Mouse (Mus musculus) CH12.LX (cell line): Measurements from ENCODE around the gene Trim75. TPM values are rescaled to one million over a fixed set of nuclear protein-coding genes. Genes with fewer than 3 reads are reported as not detected.
A peak's percentile ranks its signal among the peaks of the same experiment; 100 is the strongest.

Experiments used
- DNase-seq: peaks from one replicate; pipeline ENCODE4 v3.0.0-alpha.2; 2013; ENCODE audit errors: extremely low read depth
- H3K27ac ChIP-seq: 2 replicates; pipeline ENCODE4 v1.5.1; 2012; ENCODE audit warnings: low read depth, mild to moderate bottlenecking, control low read depth, moderate library complexity; ENCODE audit not compliant: insufficient read depth
- H3K27me3 ChIP-seq: replicated peaks from 2 replicates; pipeline ENCODE3; 2012; ENCODE audit warnings: inconsistent platforms
- H3K36me3 ChIP-seq, 2 experiments: replicated peaks in 1 of 2; 2 replicates each; pipeline versions ENCODE3 to v1.6.1; 2012; ENCODE audit warnings: inconsistent platforms in 1 of 2, low read length in 1 of 2, mild to moderate bottlenecking in 1 of 2, mixed read lengths in 1 of 2, moderate library complexity in 1 of 2; ENCODE audit not compliant: control insufficient read depth in 1 of 2, insufficient read depth in 1 of 2
- H3K4me1 ChIP-seq, 2 experiments: 2 replicates each; pipeline ENCODE4 v1.6.1; 2012; ENCODE audit warnings: inconsistent platforms in 1 of 2, moderate library complexity in 1 of 2; ENCODE audit not compliant: insufficient read depth in 2 of 2, control insufficient read depth in 1 of 2
- H3K4me2 ChIP-seq: 2 replicates; pipeline ENCODE4 v1.6.1; 2012; ENCODE audit warnings: low read depth, mild to moderate bottlenecking, control low read depth; ENCODE audit not compliant: poor library complexity, insufficient read depth, severe bottlenecking
- H3K4me3 ChIP-seq, 3 experiments: fragments of 150-350 bp in 1 of 3; sonication (generic) in 1 of 3; replicated peaks in 1 of 3; 2 replicates each; pipeline versions ENCODE3 to v1.5.1; 2011 to 2012; ENCODE audit warnings: low read depth in 2 of 3, low read length in 2 of 3, mild to moderate bottlenecking in 2 of 3, moderate library complexity in 2 of 3, control low read depth in 1 of 3, improper control_type of control experiment in 1 of 3, inconsistent platforms in 1 of 3, mixed read lengths in 1 of 3; ENCODE audit not compliant: poor library complexity in 1 of 3
- H3K79me2 ChIP-seq: replicated peaks from 2 replicates; pipeline ENCODE4 v1.6.1; 2012; ENCODE audit warnings: mild to moderate bottlenecking, moderate library complexity; ENCODE audit not compliant: control insufficient read depth, poor library complexity, insufficient read depth, severe bottlenecking; ENCODE audit errors: extremely low read depth
- H3K9ac ChIP-seq: 2 replicates; pipeline ENCODE4 v1.6.1; 2012; ENCODE audit warnings: low read depth, mild to moderate bottlenecking, control low read depth, moderate library complexity; ENCODE audit not compliant: insufficient read depth
- H3K9me3 ChIP-seq: replicated peaks from 2 replicates; pipeline ENCODE3; 2012; ENCODE audit warnings: low read length, inconsistent platforms, mixed read lengths
- BHLHE40 ChIP-seq: IDR thresholded peaks from 2 replicates; pipeline ENCODE4 v1.6.1; 2011; ENCODE audit warnings: mild to moderate bottlenecking, low read depth, low read length, improper control_type of control experiment
- CHD1 ChIP-seq: IDR thresholded peaks from 2 replicates; pipeline ENCODE4 v1.6.1; 2012; ENCODE audit warnings: low read depth, low read length, improper control_type of control experiment, inconsistent platforms
- CHD2 ChIP-seq: IDR thresholded peaks from 2 replicates; pipeline ENCODE4 v1.6.1; 2011; ENCODE audit warnings: low read length, improper control_type of control experiment
- CTCF ChIP-seq, 2 experiments: IDR thresholded peaks in 1 of 2; conservative IDR thresholded peaks in 1 of 2; 2 replicates each; pipeline ENCODE4 v1.5.1; 2011 to 2012; ENCODE audit warnings: low read depth in 2 of 2, low read length in 2 of 2, improper control_type of control experiment in 1 of 2, inconsistent platforms in 1 of 2, mild to moderate bottlenecking in 1 of 2, moderate library complexity in 1 of 2
- ELF1 ChIP-seq: IDR thresholded peaks from 2 replicates; pipeline ENCODE4 v1.6.1; 2014; ENCODE audit warnings: low read depth, mild to moderate bottlenecking, inconsistent platforms, low read length, improper control_type of control experiment
- EP300 ChIP-seq: IDR thresholded peaks from 2 replicates; pipeline ENCODE4 v1.6.1; 2011; ENCODE audit warnings: low read length, improper control_type of control experiment
- ETS1 ChIP-seq: conservative IDR thresholded peaks from 2 replicates; pipeline ENCODE4 v1.6.1; 2012; ENCODE audit warnings: low read depth, mild to moderate bottlenecking, inconsistent platforms, low read length, improper control_type of control experiment, moderate library complexity
- GABPA ChIP-seq: IDR thresholded peaks from 2 replicates; pipeline ENCODE4 v1.6.1; 2012; ENCODE audit warnings: low read depth, low read length, improper control_type of control experiment, inconsistent platforms; ENCODE audit not compliant: insufficient replicate concordance
- HCFC1 ChIP-seq: IDR thresholded peaks from 2 replicates; pipeline ENCODE4 v1.6.1; 2012; ENCODE audit warnings: low read depth, mild to moderate bottlenecking, inconsistent platforms, low read length, improper control_type of control experiment
- IRF4 ChIP-seq: IDR thresholded peaks from 2 replicates; pipeline ENCODE4 v1.6.1; 2014; ENCODE audit warnings: low read depth, mild to moderate bottlenecking, inconsistent platforms, low read length, improper control_type of control experiment
- JUN ChIP-seq: IDR thresholded peaks from 2 replicates; pipeline ENCODE4 v1.6.1; 2011; ENCODE audit warnings: low read depth, mild to moderate bottlenecking, low read length, improper control_type of control experiment, moderate library complexity; ENCODE audit not compliant: insufficient read depth
- JUND ChIP-seq: conservative IDR thresholded peaks from 2 replicates; pipeline ENCODE4 v1.6.1; 2011; ENCODE audit warnings: low read depth, low read length, improper control_type of control experiment
- KAT2A ChIP-seq: IDR thresholded peaks from 2 replicates; pipeline ENCODE4 v1.6.1; 2012; ENCODE audit warnings: low read length, improper control_type of control experiment, inconsistent platforms; ENCODE audit not compliant: insufficient replicate concordance
- MAZ ChIP-seq: IDR thresholded peaks from 2 replicates; pipeline ENCODE4 v1.6.1; 2012; ENCODE audit warnings: low read depth, mild to moderate bottlenecking, inconsistent platforms, low read length, improper control_type of control experiment, moderate library complexity
- MEF2A ChIP-seq: IDR thresholded peaks from 2 replicates; pipeline ENCODE4 v1.6.1; 2014; ENCODE audit warnings: low read depth, mild to moderate bottlenecking, inconsistent platforms, low read length, improper control_type of control experiment, borderline replicate concordance
- MXI1 ChIP-seq: IDR thresholded peaks from 2 replicates; pipeline ENCODE4 v1.6.1; 2011; ENCODE audit warnings: mild to moderate bottlenecking, low read depth, low read length, improper control_type of control experiment
- NELFE ChIP-seq: IDR thresholded peaks from 2 replicates; pipeline ENCODE4 v1.6.1; 2011; ENCODE audit warnings: low read depth, low read length, improper control_type of control experiment
- NRF1 ChIP-seq: IDR thresholded peaks from 2 replicates; pipeline ENCODE4 v1.6.1; 2014; ENCODE audit warnings: low read depth, mild to moderate bottlenecking, inconsistent platforms, low read length, improper control_type of control experiment, moderate library complexity
- PAX5 ChIP-seq: IDR thresholded peaks from 2 replicates; pipeline ENCODE4 v1.6.1; 2012; ENCODE audit warnings: low read length, inconsistent platforms, mixed read lengths
- POLR2A ChIP-seq: IDR thresholded peaks from 2 replicates; pipeline ENCODE4 v1.6.1; 2011; ENCODE audit warnings: low read depth, mild to moderate bottlenecking, improper control_type of control experiment, low read length
- POLR2AphosphoS2 ChIP-seq: IDR thresholded peaks from 2 replicates; pipeline ENCODE4 v1.6.1; 2011; ENCODE audit warnings: low read depth, low read length, improper control_type of control experiment
- RCOR1 ChIP-seq: conservative IDR thresholded peaks from 2 replicates; pipeline ENCODE4 v1.6.1; 2012; ENCODE audit warnings: low read depth, mild to moderate bottlenecking, inconsistent platforms, low read length, improper control_type of control experiment
- SIN3A ChIP-seq: IDR thresholded peaks from 2 replicates; pipeline ENCODE4 v1.6.1; 2012; ENCODE audit warnings: low read length, improper control_type of control experiment, inconsistent platforms
- SMC3 ChIP-seq: IDR thresholded peaks from 2 replicates; pipeline ENCODE4 v1.6.1; 2011; ENCODE audit warnings: low read depth, low read length, improper control_type of control experiment
- TBP ChIP-seq: conservative IDR thresholded peaks from 2 replicates; pipeline ENCODE4 v1.6.1; 2011; ENCODE audit warnings: low read depth, low read length, improper control_type of control experiment
- UBTF ChIP-seq: IDR thresholded peaks from 2 replicates; pipeline ENCODE4 v1.6.1; 2012; ENCODE audit warnings: low read depth, mild to moderate bottlenecking, inconsistent platforms, low read length, improper control_type of control experiment, moderate library complexity
- USF1 ChIP-seq: IDR thresholded peaks from 2 replicates; pipeline ENCODE4 v1.6.1; 2014; ENCODE audit warnings: low read depth, mild to moderate bottlenecking, inconsistent platforms, low read length, improper control_type of control experiment
- USF2 ChIP-seq: conservative IDR thresholded peaks from 2 replicates; pipeline ENCODE4 v1.6.1; 2011; ENCODE audit warnings: low read depth, low read length, improper control_type of control experiment
- ZC3H11A ChIP-seq: IDR thresholded peaks from 2 replicates; pipeline ENCODE4 v1.6.1; 2012; ENCODE audit warnings: low read depth, mild to moderate bottlenecking, inconsistent platforms, low read length, improper control_type of control experiment
- ZKSCAN1 ChIP-seq: IDR thresholded peaks from 2 replicates; pipeline ENCODE4 v1.6.1; 2012; ENCODE audit warnings: low read depth, inconsistent platforms, low read length, improper control_type of control experiment, borderline replicate concordance
- ZMIZ1 ChIP-seq: IDR thresholded peaks from 2 replicates; pipeline ENCODE4 v1.6.1; 2012; ENCODE audit warnings: low read depth, mild to moderate bottlenecking, inconsistent platforms, low read length, improper control_type of control experiment
- ZNF384 ChIP-seq: IDR thresholded peaks from 2 replicates; pipeline ENCODE4 v1.6.1; 2012; ENCODE audit warnings: low read depth, low read length, improper control_type of control experiment, inconsistent platforms
- dilution Hi-C: fragments of 300-500 bp; cut with MboI; formaldehyde crosslinking; loops from 2 replicates; pipeline ENCODE4 v1.14.3; 2020; ENCODE audit warnings: low sequenced_read_pairs; ENCODE audit not compliant: extremely low pct_unique_long_range_greater_than_20kb, extremely low pct_ligation_motif_present
- in situ Hi-C: fragments of 300-500 bp; cut with MboI; formaldehyde crosslinking; loops from 3 replicates; pipeline ENCODE4 v1.14.3; 2019; ENCODE audit warnings: low sequenced_read_pairs, low pct_ligation_motif_present, low pct_unique_long_range_greater_than_20kb, mixed read lengths
- polyA plus RNA-seq: library from polyadenylated mRNA; unstranded; fragments of >175 nt; gene quantifications from 2 replicates; pipeline ENCODE4 v1.2.1, GENCODE M21; 2012; ENCODE audit warnings: low read depth; ENCODE audit not compliant: insufficient read length
- total RNA-seq, 2 experiments: library from RNA; depleted of rRNA; stranded (reverse); fragments of 300-350 nt in 1 of 2; fragments of >200 nt in 1 of 2; gene quantifications; 2 replicates each; pipeline ENCODE4 v1.2.3; 2012 to 2014

Gene Trim75
- total and polyA plus RNA-seq, 3 experiments = not detected

GRCm38 (mm10) chr8:64946820-64947697 lies 40.6 kb downstream of the Trim75 start, which contains the start of gene Tmem192 (continued):
- peak; percentile 47; the same call in 1 of the 2 replicates for TF ChIP-seq POLR2AphosphoS2
- no peak for TF ChIP-seq ZNF384
- TF ChIP-seq POLR2A = peak; percentile 68
- TF ChIP-seq BHLHE40 = peak; percentile 97
- peak; percentile 71 for TF ChIP-seq NRF1
- peak; percentile 77; the same call in 1 of the 2 replicates for TF ChIP-seq ELF1
- no peak for TF ChIP-seq GABPA
- no peak for TF ChIP-seq CTCF (conservative IDR thresholded peaks at IDR 0.05 in 1 of 2, IDR thresholded peaks at IDR 0.05 in 1 of 2; ENCODE audit: low read depth in 2 of 2, low read length in 2 of 2)
- peak; percentile 82 for TF ChIP-seq SIN3A
- TF ChIP-seq CHD2 = peak; percentile 24; the same call in 1 of the 2 replicates
- TF ChIP-seq MEF2A = peak; percentile 48; the same call in 1 of the 2 replicates
- peak; percentile 82 for TF ChIP-seq MXI1
- TF ChIP-seq KAT2A = 0 out of 2 replicates have a peak, but pooled peaks have one; percentile 23
- TF ChIP-seq USF2 = peak; percentile 65
- TF ChIP-seq USF1 = peak; percentile 83
- peak; percentile 67; the same call in 1 of the 2 replicates for TF ChIP-seq CHD1
- TF ChIP-seq ETS1 = peak; percentile 35; the same call in 1 of the 2 replicates
- peak; percentile 84 for TF ChIP-seq EP300
- TF ChIP-seq SMC3 = no peak
- peak; percentile 55; the same call in 1 of the 2 replicates for TF ChIP-seq JUND
- peak; percentile 61; the same call in 1 of the 2 replicates for TF ChIP-seq MAZ
- TF ChIP-seq NELFE = peak; percentile 64; the same call in 1 of the 2 replicates

GRCm38 (mm10) chr8:64946441-64946819 lies 41.2 kb downstream of the Trim75 start:
- H3K4me3 ChIP-seq = peak overlapping the region; percentile 30 to 79 (median 57)
- H3K9me3 ChIP-seq = peaks cover 2% of the 10 kb centered on the region
- peaks cover 11 to 29% of the 10 kb centered on the region in 2 experiments for H3K4me1 ChIP-seq
- in situ Hi-C loops = loop anchor here (25.0 kb wide), 2 partner anchors 109 to 209 kb away; partner anchors contain the start of gene Msmo1
- H3K4me2 ChIP-seq = peak overlapping the region; percentile 55
- peak; percentile 60 for DNase-seq
- no peaks in the 10 kb centered on the region for H3K27me3 ChIP-seq
- no peaks in the 10 kb centered on the region for H3K79me2 ChIP-seq
- peak overlapping the region; percentile 58 for H3K9ac ChIP-seq
- dilution Hi-C loops = no loop called here
- H3K27ac ChIP-seq = peak overlapping the region; percentile 73
- peaks cover 0 to 19% of the 10 kb centered on the region in 2 experiments for H3K36me3 ChIP-seq
- TF ChIP-seq ELF1 (peak; percentile 16; the same call in 1 of the 2 replicates), CHD1 (no peak), ETS1 (0 out of 2 replicates have a peak, but pooled peaks have one; percentile 43), POLR2A (peak; percentile 14; the same call in 1 of the 2 replicates), TBP (no peak), USF1 (no peak), UBTF (no peak), PAX5 (no peak), ZMIZ1 (no peak), IRF4 (peak; percentile 66), MAZ (no peak), HCFC1 (peak; percentile 50; the same call in 1 of the 2 replicates), MXI1 (no peak), GABPA (no peak), SIN3A (0 out of 2 replicates have a peak, but pooled peaks have one; percentile 34), ZC3H11A (no peak), SMC3 (no peak), RCOR1 (no peak), JUND (no peak), BHLHE40 (no peak), JUN (no peak), ZKSCAN1 (no peak), POLR2AphosphoS2 (no peak)
